Mouse (Mus musculus) adrenal gland, postnatal 25 days (tissue): ENCODE measurements around the gene Tmem128. TPM values are rescaled to one million over a fixed set of nuclear protein-coding genes. Genes with fewer than 3 reads are reported as not detected.

ENCODE experiments used
- DNase-seq: peaks from one replicate; pipeline ENCODE4 v3.0.0; 2021; ENCODE audit warnings: mixed read lengths
- total RNA-seq: library from RNA; stranded (reverse); gene quantifications from 2 replicates; pipeline ENCODE4 v1.2.3, GENCODE M21; 2021

Tmem128 gene
- total RNA-seq, 1 experiment from 2014 or later, result 45.0 TPM

DNA sequence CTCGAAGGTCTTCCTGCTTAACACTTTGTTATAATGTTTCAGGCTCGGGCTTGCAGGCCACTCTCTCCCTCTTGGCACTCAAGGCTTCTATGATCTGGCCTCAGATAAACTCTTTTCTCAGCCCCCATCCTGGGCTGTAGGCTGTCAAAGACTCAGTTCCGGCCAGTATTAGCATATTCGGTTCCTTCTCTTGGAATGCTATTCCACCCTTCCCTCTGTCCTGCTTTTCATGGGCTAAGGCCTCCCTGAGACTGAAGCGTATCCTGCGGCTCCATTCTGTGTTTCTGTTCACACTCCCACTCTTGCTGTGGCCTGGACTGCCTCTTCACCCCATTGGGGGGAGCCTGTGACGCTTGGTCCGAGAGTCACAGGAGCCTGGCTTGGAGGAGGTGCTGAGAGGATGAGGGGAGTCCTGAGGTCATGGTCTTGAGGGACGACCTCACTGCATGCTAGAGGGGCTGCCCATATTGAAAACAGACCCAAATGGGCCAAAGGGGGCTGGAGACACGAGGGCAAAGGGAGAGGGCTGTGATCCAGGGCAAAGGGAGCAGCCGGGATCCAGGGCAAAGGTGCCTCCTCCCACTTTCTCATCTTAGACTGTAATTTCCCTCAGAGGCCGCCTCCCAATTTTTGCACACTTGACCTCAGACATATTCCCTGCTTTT, 18.1 kb downstream of the Tmem128 start:
- peak; percentile 15 for DNase-seq

- no peak for DNase-seq
Observed at GRCm38 (mm10) chr5:38280075-38280474, 20.1 kb downstream of the Tmem128 start.

- no peak for DNase-seq
Observed at GRCm38 (mm10) chr5:38285724-38286123, 25.7 kb downstream of the Tmem128 start.

GRCm38 (mm10) chr5:38288476-38288875, 28.5 kb downstream of the Tmem128 start:
- no peak for DNase-seq

DNA sequence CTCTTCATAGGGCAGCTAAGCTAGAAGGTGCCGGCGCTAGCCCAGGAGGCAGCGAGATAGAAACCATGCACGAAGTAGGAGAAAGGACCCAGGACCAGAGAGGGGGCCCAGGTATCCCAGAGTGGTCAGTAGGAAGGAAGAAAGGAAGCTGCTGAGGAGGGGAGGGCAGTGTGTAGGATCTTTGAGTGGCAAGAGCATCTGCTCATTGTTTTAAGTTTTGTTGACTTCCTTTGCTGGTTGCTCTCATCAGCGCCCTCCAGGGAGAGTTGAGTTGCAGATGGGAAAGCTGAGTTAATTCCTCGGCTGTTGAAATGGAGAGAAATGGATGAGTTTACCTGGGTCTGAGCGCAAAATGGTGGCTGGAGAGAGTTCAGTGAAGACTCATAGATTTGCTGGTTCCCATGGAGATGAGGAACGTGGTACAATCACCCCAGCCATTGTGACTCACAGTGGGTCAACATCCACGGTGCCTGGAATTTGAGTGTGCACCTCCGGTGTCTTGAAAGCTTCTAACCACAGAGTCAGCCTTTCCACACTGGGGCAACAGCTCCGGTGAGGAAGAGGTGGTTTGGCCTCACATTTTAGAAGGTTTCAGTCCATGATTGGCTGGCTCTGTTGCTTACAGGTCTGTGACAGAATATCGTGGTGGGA, 41.9 kb downstream of the Tmem128 start:
- DNase-seq, result no peak

DNA sequence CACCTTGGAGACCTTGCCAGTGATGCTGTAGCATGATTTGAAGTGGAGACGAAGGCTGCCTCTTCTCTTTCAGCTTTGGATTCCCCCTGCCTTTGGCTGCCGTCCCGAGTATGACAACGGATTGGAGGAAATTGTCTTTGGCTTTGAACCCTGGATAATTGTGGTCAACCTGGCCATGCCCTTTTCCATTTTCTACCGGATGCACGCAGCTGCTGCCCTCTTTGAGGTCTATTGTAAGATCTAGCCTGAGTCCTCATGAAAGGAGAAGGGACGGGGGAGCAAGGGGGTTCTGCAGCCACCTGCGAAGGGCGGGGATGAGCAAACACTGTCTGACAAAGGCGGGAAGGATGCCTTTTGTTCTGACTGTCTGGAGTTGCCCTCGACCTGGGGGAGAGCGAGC, 42.7 kb downstream of the Tmem128 start:
- DNase-seq, result no peak

GRCm38 (mm10) chr5:38305241-38305640, 45.3 kb downstream of the Tmem128 start:
- no peak for DNase-seq

DNA sequence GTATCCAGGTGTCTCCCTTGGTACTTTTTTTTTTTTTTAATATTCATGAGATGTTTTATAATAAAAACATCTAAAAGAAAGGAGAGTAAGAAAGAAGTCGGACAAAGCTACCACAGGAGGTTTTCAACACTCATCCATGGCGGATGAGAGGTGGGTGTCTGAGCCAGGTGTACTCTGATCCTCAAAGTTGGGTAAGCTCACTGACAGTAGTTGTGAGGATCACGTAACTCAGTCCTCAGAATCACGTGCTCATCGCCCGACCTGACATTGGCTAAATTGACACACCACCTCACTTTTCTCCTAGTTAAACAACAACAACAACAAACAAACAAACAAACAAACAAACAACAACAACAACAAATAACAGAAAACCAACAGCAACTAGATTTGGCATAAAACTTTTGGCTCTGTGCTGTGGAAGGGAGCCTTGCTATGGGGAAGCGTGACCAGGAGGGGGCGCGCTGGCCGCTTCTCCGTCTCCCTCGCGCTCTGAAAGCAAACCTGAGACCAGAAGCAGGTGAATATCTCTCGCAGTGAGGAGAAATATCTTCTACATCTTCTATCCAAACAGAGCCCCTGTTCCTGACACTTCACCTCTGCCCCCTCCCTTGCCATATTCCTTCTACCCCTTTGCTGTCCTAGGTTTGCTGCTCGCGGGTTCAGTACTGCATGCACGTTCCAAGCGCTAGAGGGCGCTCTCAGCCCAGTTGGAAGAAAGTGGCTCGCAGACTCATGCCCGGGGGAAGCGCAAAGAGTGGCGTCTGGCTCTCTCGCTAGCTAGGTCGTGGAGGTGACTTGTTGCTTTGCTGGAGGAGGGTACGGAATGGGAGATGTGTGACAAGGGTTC, 47.5 kb downstream of the Tmem128 start:
- DNase-seq, result peak; percentile 87

DNA sequence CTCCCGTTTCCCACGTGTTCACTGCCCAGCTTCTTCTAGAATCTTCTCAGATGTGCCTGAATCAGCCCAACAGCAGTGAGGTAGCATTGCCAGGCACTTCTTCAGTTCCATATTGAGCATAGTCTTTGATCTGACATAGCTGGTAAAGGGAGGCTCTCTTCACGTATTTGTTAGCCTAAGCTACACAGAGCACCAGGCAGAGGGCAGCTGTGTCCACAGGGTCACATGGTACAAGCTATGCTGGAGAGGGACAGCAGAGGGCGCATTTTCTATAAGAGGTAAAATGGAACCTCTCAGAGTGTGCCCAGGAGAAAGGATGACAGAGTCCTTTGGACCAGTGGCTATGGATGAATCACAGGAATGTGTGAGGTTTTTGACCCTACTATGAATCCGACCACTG, 48.9 kb downstream of the Tmem128 start:
- DNase-seq, result peak; percentile 66

GRCm38 (mm10) chr5:38309795-38310194, 49.8 kb downstream of the Tmem128 start:
- DNase-seq, result no peak

Other genes with a start within 250 kb of the Tmem128 start
- gene Stx18, start 221.4 kb upstream of the Tmem128 start, total RNA-seq, result 30.4 and 32.7 TPM in 2 replicates
- 59.3 and 70.9 TPM in 2 replicates for gene Nsg1, start 100.3 kb upstream of the Tmem128 start, total RNA-seq
- 10.8 and 12.0 TPM in 2 replicates for gene Zbtb49, start 39.7 kb upstream of the Tmem128 start, total RNA-seq
- 18.0 and 20.7 TPM in 2 replicates for gene Lyar, start 39.7 kb upstream of the Tmem128 start, total RNA-seq
- gene Otop1, start 15.8 kb downstream of the Tmem128 start, total RNA-seq, result 24.7 and 25.0 TPM in 2 replicates
- gene Drd5, start 59.2 kb downstream of the Tmem128 start, total RNA-seq, result not detected in 2 replicates
- gene Slc2a9, start 243.0 kb downstream of the Tmem128 start, total RNA-seq, result 2.7 and 2.8 TPM in 2 replicates